Mouse (Mus musculus) macrophage (primary cell): Measurements from ENCODE around the gene Bcl3. TPM values are rescaled to one million over a fixed set of nuclear protein-coding genes. Genes with fewer than 3 reads are reported as not detected.

Source experiments
- H3K27ac ChIP-seq: fragments of 350-480 bp; formaldehyde crosslinking; 2 replicates; pipeline ENCODE4 v1.9.0; 2021
- H3K36me3 ChIP-seq: fragments of 350-480 bp; formaldehyde crosslinking; 2 replicates; pipeline ENCODE4 v1.9.0; 2021; ENCODE audit errors: inconsistent target
- H3K4me3 ChIP-seq: fragments of 350-480 bp; formaldehyde crosslinking; 2 replicates; pipeline ENCODE4 v1.9.0; 2021; ENCODE audit errors: inconsistent target
- H3K79me2 ChIP-seq: fragments of 350-480 bp; formaldehyde crosslinking; 2 replicates; pipeline ENCODE4 v1.9.0; 2021; ENCODE audit errors: inconsistent target
- WGBS: methylation state at CpG from one replicate; pipeline ENCODE4 v1.1.7; 2026; ENCODE audit warnings: inconsistent platforms; ENCODE audit not compliant: missing documents; 5-methylcytosine and 5-hydroxymethylcytosine counted together
- polyA plus RNA-seq: library from polyadenylated mRNA; stranded (reverse); fragments of 250-400 nt; gene quantifications from 3 replicates; pipeline ENCODE4 v1.2.4, GENCODE M21; 2018; ENCODE audit warnings: inconsistent platforms

The Bcl3 gene
- polyA plus RNA-seq, 1 experiment from 2014 or later = 23.0 TPM

DNA sequence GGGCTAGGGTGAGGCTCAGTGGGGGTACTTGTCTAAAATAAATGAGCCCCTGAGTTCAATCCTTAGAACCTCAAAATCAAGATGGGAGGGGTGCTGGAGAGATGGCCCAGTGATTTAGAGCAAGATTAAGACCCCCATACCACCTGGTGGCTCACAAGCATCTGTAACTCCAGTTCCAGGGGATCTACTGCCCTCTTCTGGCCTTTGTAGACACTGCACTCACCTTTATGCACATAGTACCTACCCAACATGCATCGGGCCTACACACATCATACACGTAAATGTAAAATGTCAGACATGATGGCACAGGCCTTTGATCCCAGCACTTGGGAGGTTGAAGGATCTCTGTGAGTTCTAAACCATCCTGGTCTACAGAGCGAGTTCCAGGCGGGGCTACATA lies 39.9 kb downstream of the Bcl3 start:
- H3K4me3 ChIP-seq = no peak overlapping the region
- no peak overlapping the region for H3K27ac ChIP-seq
- H3K36me3 ChIP-seq = no peaks in the 10 kb centered on the region
- WGBS = 91% methylated on average over 4 of the region's 4 CpGs
- no peaks in the 10 kb centered on the region for H3K79me2 ChIP-seq

DNA sequence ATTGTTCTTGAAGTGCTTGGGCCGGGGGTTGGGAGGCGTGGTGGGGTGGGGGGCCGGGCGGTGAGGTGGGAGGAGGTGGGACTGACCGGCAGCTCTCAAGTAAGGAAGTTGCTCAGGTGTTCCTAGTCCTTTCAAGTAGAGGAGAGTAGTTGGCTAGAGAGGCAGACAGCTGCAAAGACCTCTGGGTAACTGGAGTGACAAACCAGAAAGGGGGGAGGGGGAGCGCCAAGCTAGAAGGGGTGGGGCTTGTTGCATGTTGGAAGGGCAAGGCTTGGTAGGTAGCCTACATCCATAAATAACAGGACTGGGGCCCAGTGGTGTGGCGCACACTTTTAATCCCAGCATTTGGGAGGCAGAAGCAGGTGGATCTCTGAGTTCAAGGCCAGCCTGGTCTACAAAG lies 40.8 kb downstream of the Bcl3 start:
- no peaks in the 10 kb centered on the region for H3K36me3 ChIP-seq
- H3K27ac ChIP-seq = no peak overlapping the region
- no peak overlapping the region for H3K4me3 ChIP-seq
- 88% methylated on average over 7 of the region's 7 CpGs for WGBS
- no peaks in the 10 kb centered on the region for H3K79me2 ChIP-seq

DNA sequence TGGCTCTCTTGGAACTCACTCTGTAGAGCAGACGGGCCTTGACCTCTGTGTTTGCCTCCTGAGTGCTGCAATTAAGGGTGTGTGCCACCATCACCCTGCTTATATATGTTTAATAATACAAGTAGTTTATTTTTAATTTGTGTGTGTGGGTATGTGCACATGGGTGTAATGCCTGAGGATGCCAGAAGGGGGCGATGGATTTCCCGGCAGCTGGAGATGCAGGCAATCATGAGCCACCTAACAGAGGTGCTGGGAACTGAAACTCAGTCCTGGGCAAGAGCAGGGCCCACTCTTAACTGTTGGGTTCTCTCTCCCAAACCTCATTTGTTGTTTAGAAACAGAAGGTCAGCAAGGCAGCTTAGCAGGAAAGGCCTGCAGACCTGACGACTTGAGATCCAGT lies 42.7 kb downstream of the Bcl3 start:
- no peak overlapping the region for H3K4me3 ChIP-seq
- no peaks in the 10 kb centered on the region for H3K36me3 ChIP-seq
- 79% methylated on average over 4 of the region's 4 CpGs for WGBS
- no peaks in the 10 kb centered on the region for H3K79me2 ChIP-seq
- H3K27ac ChIP-seq = no peak overlapping the region

DNA sequence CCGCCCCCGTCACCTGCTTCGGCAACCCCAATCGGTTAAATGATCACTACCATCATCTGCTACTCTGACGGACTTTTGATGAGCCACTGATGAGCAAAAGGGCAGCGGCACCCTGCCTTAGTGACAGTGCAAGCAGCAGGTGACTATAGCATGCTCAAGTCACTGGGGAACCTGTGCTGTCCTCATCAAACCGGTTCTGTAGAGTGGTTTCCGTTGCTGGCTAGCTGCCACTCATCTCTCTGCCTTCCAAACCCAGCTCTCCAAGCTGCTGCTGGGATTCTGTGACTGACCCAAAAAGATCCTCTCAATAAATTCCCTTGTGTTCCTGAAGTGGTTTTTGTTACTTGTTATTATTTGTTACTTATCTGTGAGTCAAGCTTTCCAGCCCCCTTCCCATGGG lies 43.9 kb downstream of the Bcl3 start:
- H3K27ac ChIP-seq = no peak overlapping the region
- H3K36me3 ChIP-seq = no peaks in the 10 kb centered on the region
- 90% methylated on average over 8 of the region's 8 CpGs for WGBS
- H3K79me2 ChIP-seq = no peaks in the 10 kb centered on the region
- H3K4me3 ChIP-seq = no peak overlapping the region

DNA sequence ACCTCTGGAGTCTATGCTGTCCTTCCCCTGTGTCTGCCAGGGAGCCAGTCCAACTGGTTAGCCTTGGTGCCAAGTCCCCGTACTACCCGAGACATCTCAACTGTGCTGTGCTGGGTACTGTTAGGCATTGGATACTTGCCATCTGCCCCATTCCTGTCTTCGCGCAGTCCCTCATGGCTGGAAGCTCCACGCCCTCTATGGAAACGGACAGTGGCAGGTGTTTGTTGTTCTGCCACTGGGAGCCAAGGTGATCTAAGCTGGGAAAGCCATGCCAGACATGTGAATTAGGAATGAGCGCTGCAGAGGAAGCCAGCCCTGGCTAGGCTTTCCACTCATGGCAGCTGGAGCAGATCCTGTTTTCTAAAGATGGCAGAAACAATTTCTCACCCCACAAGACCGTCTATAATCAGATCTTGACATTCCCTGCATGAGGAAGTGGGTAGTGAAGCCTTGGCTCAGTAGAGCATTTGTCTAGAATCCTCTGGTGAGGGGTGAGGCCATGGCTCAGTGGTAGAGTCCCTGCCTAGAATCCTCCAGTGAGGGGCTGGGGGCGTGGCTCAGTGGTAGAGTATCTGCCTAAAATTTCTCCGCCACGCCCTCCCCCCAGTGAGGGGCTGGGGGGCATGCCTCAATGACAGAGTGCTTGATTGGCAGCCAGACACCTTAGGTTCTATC lies 45.4 kb downstream of the Bcl3 start:
- H3K4me3 ChIP-seq = no peak overlapping the region
- 82% methylated on average over 11 of the region's 11 CpGs for WGBS

DNA sequence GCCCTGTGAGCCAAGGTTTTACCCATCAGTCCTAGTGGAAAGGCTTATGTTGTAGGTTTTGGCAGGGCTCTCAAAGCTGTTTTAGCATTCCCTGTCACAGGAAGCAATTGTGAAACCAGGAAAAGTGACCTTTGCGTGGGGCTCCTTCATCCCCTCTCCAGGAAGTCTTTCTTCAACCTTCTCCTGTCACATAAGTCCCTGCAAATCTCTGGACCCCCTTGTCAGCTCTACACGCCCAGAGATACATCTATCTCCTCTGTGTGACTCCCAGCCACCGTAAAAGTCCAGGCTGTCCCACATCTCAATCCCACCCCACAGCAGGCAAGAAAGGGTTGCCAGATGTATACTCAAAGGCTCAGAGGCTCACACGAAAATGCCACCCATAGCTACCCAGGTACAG lies 50.9 kb downstream of the Bcl3 start:
- no peaks in the 10 kb centered on the region for H3K79me2 ChIP-seq
- no peak overlapping the region for H3K27ac ChIP-seq
- no peak overlapping the region for H3K4me3 ChIP-seq
- H3K36me3 ChIP-seq = no peaks in the 10 kb centered on the region
- 68% methylated on average over 4 of the region's 4 CpGs for WGBS

More for the DNA sequence above, 45.4 kb downstream of the Bcl3 start:
- H3K79me2 ChIP-seq = no peaks in the 10 kb centered on the region
- H3K36me3 ChIP-seq = no peaks in the 10 kb centered on the region
- H3K27ac ChIP-seq = no peak overlapping the region

DNA sequence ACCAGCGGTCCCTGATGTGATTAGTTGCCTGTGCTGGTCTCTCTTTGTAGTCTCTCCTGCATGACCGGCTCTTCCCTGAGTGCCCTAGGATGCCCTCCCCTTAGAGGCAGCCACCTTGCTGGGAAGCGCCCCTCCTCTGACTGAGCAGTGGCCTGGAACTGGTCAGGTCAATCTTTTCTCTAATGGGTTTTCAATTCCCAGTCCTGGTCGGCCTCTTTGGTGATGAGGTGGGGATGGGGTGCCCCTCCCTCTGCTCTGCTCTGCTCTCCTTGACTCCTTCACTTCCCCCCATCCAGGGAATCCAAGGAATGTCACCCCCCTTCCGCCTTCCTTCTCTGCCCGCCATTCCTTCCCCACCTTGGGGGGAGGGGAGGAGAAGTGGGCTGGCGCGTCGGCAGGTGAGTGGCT lies 51.6 kb downstream of the Bcl3 start, which contains the start of gene Bcam:
Bcam (minus strand) TSS at position 33 of the 408 bp plus-strand sequence.
- WGBS = 70% methylated on average over 9 of the region's 9 CpGs
- H3K4me3 ChIP-seq = no peak within 1 kb of the TSS

DNA sequence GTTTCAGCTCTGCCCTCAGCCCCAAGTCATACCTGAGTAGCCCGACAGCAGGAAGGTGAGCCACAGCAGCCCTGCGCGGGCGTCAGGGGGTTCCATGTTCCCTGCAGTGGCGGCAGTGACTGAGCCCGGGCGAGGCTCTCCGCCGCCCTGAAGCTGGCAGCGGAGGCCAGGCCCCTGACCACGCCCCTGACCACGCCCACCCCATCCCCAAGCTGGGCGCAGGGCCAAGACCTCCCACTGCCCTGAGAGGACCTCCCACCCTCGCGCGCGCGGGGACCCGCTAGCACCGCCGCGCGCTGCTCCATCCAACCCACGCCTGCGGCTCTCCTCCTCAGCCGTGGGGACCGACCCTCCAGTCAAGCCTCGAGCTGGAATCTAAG lies 52.2 kb downstream of the Bcl3 start:
- H3K4me3 ChIP-seq = no peak overlapping the region
- no peaks in the 10 kb centered on the region for H3K36me3 ChIP-seq
- no peak overlapping the region for H3K27ac ChIP-seq
- under 1% methylated on average over 28 of the region's 28 CpGs for WGBS
- H3K79me2 ChIP-seq = no peaks in the 10 kb centered on the region

More for the DNA sequence above, 51.6 kb downstream of the Bcl3 start, which contains the start of gene Bcam:
- H3K36me3 ChIP-seq = no peaks in the 10 kb centered on the region
- H3K27ac ChIP-seq = no peak within 1 kb of the TSS
- no peaks in the 10 kb centered on the region for H3K79me2 ChIP-seq

DNA sequence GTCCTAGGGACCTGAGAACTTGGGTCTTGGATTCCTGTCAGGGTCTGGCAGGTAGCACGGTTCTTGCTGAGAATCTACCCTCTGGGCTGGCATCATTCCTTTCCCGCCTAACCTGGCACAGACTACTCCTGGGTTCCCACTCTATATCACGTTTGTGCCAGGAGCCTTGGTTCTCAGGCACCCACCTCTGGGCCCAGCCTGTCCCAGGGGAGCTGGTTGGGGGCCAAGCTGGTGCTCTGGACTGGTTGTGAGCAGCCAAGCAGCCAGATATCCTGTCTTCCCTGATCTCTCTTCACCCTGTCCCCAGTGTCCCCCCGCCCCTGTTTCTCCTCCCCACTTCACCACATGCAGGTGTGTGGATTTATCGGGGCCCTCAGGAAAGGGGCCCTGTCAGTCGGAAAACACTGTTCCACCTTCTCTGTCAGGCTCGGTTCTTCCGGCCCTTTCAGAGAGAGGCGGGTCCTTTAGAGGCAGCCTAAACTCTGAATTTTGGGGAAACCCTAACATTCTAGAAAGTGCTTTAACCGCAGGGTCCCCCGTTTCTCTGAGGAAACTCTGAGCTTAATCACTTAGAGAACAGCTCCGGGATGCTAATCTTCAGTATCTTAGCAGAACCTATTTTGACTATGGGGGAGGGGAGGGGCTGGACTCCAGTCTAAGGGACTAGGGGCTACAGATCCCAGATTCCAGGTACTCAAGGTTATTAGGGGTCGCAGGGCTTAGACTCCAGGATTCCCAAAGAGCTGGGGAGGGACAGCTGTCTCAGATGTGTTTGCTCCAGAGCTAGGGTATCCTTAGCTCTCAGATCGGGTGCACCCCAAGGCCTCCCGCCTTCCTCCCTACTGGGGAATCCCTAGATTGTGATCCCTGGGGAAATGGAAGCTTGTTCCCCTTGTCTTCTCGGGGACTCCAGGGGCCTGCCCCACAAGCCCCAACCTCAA lies 52.9 kb downstream of the Bcl3 start:
- WGBS = 15% methylated on average over 16 of the region's 16 CpGs
- H3K79me2 ChIP-seq = no peaks in the 10 kb centered on the region
- no peak overlapping the region for H3K27ac ChIP-seq
- H3K4me3 ChIP-seq = no peak overlapping the region
- H3K36me3 ChIP-seq = no peaks in the 10 kb centered on the region

DNA sequence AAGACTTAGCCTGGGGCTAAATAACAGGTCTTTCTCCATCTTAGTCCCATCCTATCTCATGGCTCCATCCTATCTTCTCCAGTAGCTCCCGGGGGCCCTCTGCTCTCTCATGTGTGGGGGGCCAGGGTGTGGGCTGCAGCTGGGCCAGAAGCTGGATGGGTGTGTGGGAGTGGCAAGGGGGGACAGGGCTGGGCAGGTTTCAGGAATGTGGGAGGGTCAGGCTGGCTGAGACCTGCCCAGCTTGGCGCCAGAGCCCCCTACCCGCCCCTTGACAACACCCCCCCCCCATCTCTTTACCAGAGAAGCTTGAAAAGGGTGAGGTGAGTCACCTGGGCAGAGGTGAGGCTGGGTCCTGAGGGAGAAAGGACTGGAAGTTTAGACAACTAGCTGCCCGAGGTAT lies 53.6 kb downstream of the Bcl3 start:
- Histone ChIP-seq H3K27ac (no peak overlapping the region), H3K79me2 (no peaks in the 10 kb centered on the region), H3K4me3 (no peak overlapping the region), H3K36me3 (no peaks in the 10 kb centered on the region)
- 70% methylated on average over 4 of the region's 4 CpGs for WGBS

DNA sequence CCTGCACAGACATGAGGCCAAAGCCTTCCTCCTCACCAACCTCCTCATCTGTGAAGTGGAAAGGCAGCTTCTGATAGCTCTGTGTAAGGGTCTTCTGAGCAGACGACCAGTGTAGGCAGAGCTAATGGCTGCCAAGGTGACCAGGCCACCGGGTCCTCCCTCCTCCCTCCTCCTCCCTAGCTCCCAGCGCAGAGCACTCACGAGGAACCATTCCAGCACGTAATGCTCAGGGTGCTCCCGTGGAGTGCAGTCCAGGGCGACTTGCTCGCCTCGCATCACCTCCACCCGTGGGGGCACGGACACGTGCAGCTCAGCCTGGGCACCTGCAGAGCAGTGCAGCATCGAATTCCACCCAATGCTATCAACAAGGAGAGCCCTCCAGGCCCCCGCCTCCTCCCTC lies 54.3 kb downstream of the Bcl3 start:
- Histone ChIP-seq H3K79me2 (no peaks in the 10 kb centered on the region), H3K36me3 (no peaks in the 10 kb centered on the region), H3K27ac (no peak overlapping the region), H3K4me3 (no peak overlapping the region)
- 94% methylated on average over 12 of the region's 14 CpGs for WGBS

DNA sequence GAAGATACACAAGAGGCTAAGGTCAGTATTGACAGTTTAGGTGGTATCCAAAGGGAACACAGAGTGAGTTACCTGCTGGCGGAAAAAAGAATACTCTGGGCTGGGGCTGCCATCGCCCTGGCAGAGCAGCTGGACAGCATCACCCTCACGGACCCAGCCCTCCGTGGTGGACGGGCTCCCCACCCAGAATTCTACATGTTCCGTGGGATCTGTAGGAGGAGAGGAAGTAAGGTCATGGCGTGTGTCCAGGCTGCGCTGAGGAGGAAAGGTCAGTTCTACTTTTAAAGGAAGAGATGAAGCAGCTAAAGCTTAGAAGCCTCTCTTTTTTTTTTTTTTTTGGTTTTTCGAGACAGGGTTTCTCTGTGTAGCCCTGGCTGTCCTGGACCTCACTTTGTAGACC lies 58.0 kb downstream of the Bcl3 start:
- 77% methylated on average over 8 of the region's 9 CpGs for WGBS
- Histone ChIP-seq H3K27ac (no peak overlapping the region), H3K4me3 (no peak overlapping the region)

DNA sequence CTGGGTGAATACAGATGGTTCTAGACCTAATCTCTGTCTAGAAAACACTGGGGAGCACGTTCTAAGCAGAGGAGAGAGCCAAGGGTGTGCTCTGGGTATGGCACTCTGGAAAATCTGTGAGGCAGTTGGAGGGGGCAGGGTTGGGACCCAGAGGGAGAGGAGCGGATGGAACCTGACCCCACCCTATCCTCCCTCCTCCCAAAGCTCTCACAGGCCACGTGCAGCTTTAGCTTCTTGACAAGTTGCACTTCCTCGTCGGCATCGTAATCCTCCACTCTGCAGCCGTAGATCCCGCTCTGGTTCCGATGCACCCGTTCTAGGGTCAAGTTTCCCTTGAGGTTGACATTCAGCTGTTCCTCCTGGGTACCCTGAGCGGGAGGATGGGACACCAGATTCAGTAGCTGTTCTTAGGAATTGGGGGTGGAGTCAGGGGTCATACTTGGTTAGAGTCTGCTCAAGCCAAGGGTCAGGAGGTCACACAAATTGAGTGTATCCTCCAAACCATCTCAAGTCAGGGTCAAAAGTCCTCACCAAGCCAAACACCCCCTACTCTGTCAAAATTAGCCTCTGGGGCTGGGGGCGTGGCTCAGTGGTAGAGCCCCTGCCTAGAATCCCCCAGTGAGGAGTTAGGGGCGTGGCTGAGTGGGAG lies 58.6 kb downstream of the Bcl3 start:
- H3K27ac ChIP-seq = no peak overlapping the region
- H3K4me3 ChIP-seq = no peak overlapping the region
- no peaks in the 10 kb centered on the region for H3K36me3 ChIP-seq
- WGBS = 48% methylated on average over 13 of the region's 13 CpGs
- no peaks in the 10 kb centered on the region for H3K79me2 ChIP-seq

More for the DNA sequence above, 58.0 kb downstream of the Bcl3 start:
- Histone ChIP-seq H3K36me3 (no peaks in the 10 kb centered on the region), H3K79me2 (no peaks in the 10 kb centered on the region)

DNA sequence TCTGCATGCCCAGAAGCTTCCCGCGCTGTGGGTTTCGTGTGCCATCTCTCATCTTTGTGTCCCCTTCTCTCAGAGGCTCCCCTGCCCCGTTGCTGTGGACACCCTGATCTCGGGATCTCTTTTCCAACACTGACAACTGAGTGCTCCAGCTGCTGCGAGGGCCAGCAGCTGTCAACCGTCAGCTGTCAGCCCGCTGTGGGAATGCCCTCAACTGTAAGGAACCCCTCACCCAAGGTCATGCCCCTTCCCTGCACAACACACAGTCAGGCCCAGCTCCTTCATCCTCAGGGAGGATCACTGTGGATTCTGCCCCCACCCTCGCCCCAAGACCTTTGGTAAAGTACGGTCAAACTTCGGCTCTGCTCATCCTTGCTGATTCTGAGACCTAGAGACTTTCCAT lies 60.3 kb downstream of the Bcl3 start:
- Histone ChIP-seq H3K79me2 (no peaks in the 10 kb centered on the region), H3K36me3 (no peaks in the 10 kb centered on the region), H3K27ac (no peak overlapping the region), H3K4me3 (no peak overlapping the region)
- 96% methylated on average over 11 of the region's 11 CpGs for WGBS

DNA sequence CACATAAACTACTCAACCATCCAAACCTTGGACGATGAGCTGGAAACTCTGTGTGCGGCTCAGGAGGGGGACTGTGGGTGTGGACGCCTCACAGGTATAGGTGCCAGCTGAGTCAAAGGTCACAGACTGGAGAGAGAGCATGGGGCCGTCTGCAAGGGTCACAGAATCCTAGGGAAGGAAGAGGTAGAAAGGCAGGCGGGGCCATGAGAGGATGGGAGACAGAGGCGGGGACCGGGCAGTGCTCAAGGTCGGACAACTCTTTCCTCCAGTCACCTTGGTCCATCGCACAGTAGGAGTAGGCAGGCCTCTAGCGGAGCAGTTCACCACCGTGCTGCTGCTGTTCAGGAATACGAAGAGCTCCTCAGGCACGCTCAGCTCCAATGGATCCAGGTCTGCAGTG lies 62.5 kb downstream of the Bcl3 start:
- H3K79me2 ChIP-seq = no peaks in the 10 kb centered on the region
- WGBS = 90% methylated on average over 13 of the region's 13 CpGs
- no peaks in the 10 kb centered on the region for H3K36me3 ChIP-seq
- no peak overlapping the region for H3K27ac ChIP-seq
- no peak overlapping the region for H3K4me3 ChIP-seq
